ENCODE assay signal across 8 mouse cellular contexts in the genomic region with DNA sequence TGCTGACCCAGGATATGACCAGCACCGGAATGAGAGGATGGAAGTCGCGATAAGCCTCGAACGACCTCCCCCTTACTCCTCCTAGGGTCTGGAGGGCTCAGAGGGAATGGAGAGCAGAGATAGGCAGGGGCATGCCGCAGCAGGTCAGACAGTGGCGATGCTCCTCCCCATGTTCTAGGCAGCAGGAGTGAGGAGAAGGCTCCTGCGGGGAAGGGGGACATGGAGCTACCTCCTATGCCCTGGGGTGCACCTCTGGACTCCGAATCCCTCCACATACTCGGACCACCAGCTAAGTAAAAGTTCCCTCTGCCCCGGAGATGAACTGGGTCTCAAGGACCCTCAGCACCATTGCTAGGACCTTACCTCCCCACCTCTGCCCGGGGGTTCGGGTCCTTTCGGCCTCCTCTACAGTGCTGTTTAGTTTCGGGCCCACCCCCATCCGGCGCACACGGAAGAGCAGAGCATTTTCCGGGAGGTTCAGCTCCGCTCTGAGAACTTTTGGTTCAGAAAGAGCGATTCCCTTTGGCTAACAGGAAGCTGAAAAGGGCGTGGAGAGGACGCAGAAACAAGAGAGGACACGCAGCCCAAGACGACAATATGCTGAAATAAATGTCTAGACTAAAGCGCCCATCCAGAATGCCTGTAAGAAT. TPM values are rescaled to one million over a fixed set of nuclear protein-coding genes. Genes with fewer than 3 reads are reported as not detected.
DNase-seq lines count a peak whose midpoint lies in the region; ATAC-seq lines count a peak whose summit lies in the region.

No protein-coding gene starts in this region.

- peak overlapping the region; percentile 75 for H3K4me3 ChIP-seq in heart, embryonic 16.5 days (ENCODE audit: low read length)

- no peaks in the 10 kb centered on the region for H3K9me3 ChIP-seq in heart, embryonic 16.5 days (replicated peaks; ENCODE audit: control insufficient read depth, low read length)

- peak overlapping the region; percentile 92 for H3K4me2 ChIP-seq in heart, embryonic 16.5 days (ENCODE audit: low read depth, low read length)

- peak overlapping the region; percentile 78 for H3K9ac ChIP-seq in heart, embryonic 16.5 days (ENCODE audit: low read length)

- WGBS in heart, embryonic 16.5 days: 3% methylated on average over 26 of the region's 26 CpGs

- DNase-seq in adrenal gland, postnatal 36 days: peak; percentile 6 to 40
- no peak for DNase-seq in adrenal gland, adult 8-10 months
- DNase-seq in kidney, postnatal 36 days: peak; percentile 38
- DNase-seq in cerebellum, adult 18-20 months: no peak
- DNase-seq in left cerebral cortex, adult 18-20 months (ENCODE audit: low spot score in 2 of 2): no peak

- peak overlapping the region; percentile 78 for H3K27ac ChIP-seq in heart, embryonic 16.5 days (ENCODE audit: low read length)

- peaks cover 3% of the 10 kb centered on the region; the same call in 1 of the 2 replicates for H3K4me1 ChIP-seq in heart, embryonic 16.5 days (ENCODE audit: control insufficient read depth, insufficient read depth, low read length)

- no peaks in the 10 kb centered on the region for H3K36me3 ChIP-seq in heart, embryonic 16.5 days (ENCODE audit: control insufficient read depth, insufficient read depth)

- H3K27me3 ChIP-seq in heart, embryonic 16.5 days (ENCODE audit: control insufficient read depth, insufficient read depth, low read length): no peaks in the 10 kb centered on the region

- ATAC-seq in common myeloid progenitor, adult 5-6 weeks (replicated peaks; ENCODE audit: low read depth, poor library complexity, severe bottlenecking): peak; percentile 35
- ATAC-seq in heart, embryonic 16.5 days (replicated peaks; ENCODE audit: extremely low read depth, insufficient read depth, low FRiP score): peak; percentile 34
- peak; percentile 23; the same call in 1 of the 2 replicates for ATAC-seq in megakaryocyte progenitor cell, adult 5-6 weeks (replicated peaks; ENCODE audit: poor library complexity)

RNA-seq across cellular contexts. Expression of a gene that starts 7.1 kb away (rescaled TPM):
- total RNA-seq in adrenal gland, postnatal 36 days (2021): 10 to 100 TPM in 1 of 2 experiments, 1 to 10 TPM in 1; 7.4 to 14.4 TPM
- total RNA-seq in adrenal gland, adult 8-10 months (2022): 10 to 100 TPM in 2 of 4 experiments, 1 to 10 TPM in 2; 5.9 to 18.9 (median 10.0) TPM
- 0.23 and 0.87 TPM in 2 replicates for total RNA-seq in common myeloid progenitor, adult 5-6 weeks (2017)
- 1.1 and 1.5 TPM in 2 replicates for polyA plus RNA-seq in heart, embryonic 16.5 days (2015; fragmentation: Nextera tagmentation; extraction: Ambion mirVana)
- 1.6 and 1.7 TPM in 2 replicates for total RNA-seq in megakaryocyte progenitor cell, adult 5-6 weeks (2015)
- 1.1 and 1.8 TPM in 2 replicates for total RNA-seq in megakaryocyte progenitor cell, adult 5-6 weeks (2017)
- 10 to 100 TPM; 67.8 to 71.2 TPM for total RNA-seq in left cerebral cortex, adult 18-20 months (2021)

Comparison
In these comparisons a context has a peak if more than half of its experiments do, and no peak if none do; other contexts are left out.
1. DNase-seq: peak in adrenal gland, postnatal 36 days (2 of 2) and kidney, postnatal 36 days (2 of 2); none in adrenal gland, adult 8-10 months (single experiment), cerebellum, adult 18-20 months (0 of 2) and left cerebral cortex, adult 18-20 months (0 of 2).
2. Peak in every context shown above with its lines, with median percentiles within 50 percentile points of each other: ATAC-seq.